Mouse (Mus musculus) stomach, embryonic 14.5 days (tissue): ENCODE measurements around the gene Kcnab2. TPM values are rescaled to one million over a fixed set of nuclear protein-coding genes. Genes with fewer than 3 reads are reported as not detected.

Source experiments
- ATAC-seq: fragments of 200-750 bp; cut with Nextera tagmentation; 2 replicates; pipeline ENCODE4 v1.8.0; 2017; ENCODE audit warnings: low read depth, moderate TSS enrichment; ENCODE audit not compliant: insufficient number of reproducible peaks, insufficient read depth, low FRiP score
- H3K27ac ChIP-seq: fragments of 300-500 bp; sonication (generic); 2 replicates; pipeline ENCODE4 v1.5.1; 2014; ENCODE audit warnings: mild to moderate bottlenecking, low read length, moderate library complexity, mixed read lengths
- H3K27me3 ChIP-seq: fragments of 300-500 bp; sonication (generic); 2 replicates; pipeline ENCODE4 v1.6.1; 2014; ENCODE audit warnings: low read length, control low read depth, mixed read lengths; ENCODE audit not compliant: control insufficient read depth, insufficient read depth
- H3K36me3 ChIP-seq: fragments of 300-500 bp; sonication (generic); 2 replicates; pipeline ENCODE4 v1.6.1; 2014; ENCODE audit warnings: mild to moderate bottlenecking, control low read depth, low read length, moderate library complexity, mixed read lengths; ENCODE audit not compliant: control insufficient read depth, insufficient read depth
- H3K4me1 ChIP-seq: fragments of 300-500 bp; sonication (generic); 2 replicates; pipeline ENCODE4 v1.6.1; 2014; ENCODE audit warnings: low read length, control low read depth, mixed read lengths; ENCODE audit not compliant: control insufficient read depth, insufficient read depth
- H3K4me2 ChIP-seq: fragments of 300-500 bp; sonication (generic); replicated peaks from 2 replicates; pipeline ENCODE4 v1.6.1; 2014; ENCODE audit warnings: low read depth, low read length, control low read depth
- H3K4me3 ChIP-seq: fragments of 300-500 bp; sonication (generic); 2 replicates; pipeline ENCODE4 v1.5.1; 2014; ENCODE audit warnings: low read depth, low read length, control low read depth
- H3K9ac ChIP-seq: fragments of 300-500 bp; sonication (generic); replicated peaks from 2 replicates; pipeline ENCODE4 v1.6.1; 2014; ENCODE audit warnings: low read depth, mild to moderate bottlenecking, control low read depth, low read length, moderate library complexity, mixed read lengths
- H3K9me3 ChIP-seq: fragments of 300-500 bp; sonication (generic); 2 replicates; pipeline ENCODE4 v1.6.1; 2016; ENCODE audit warnings: low read depth, low read length, control low read depth; ENCODE audit not compliant: control insufficient read depth
- WGBS: fragments of 180-500 bp; shearing (Covaris S2); extraction: QIAGEN DNeasy Blood & Tissue Kit; methylation state at CpG from one replicate; pipeline ENCODE4 v1.1.7; 2014; 5-methylcytosine and 5-hydroxymethylcytosine counted together
- polyA plus RNA-seq: library from polyadenylated mRNA; unstranded; fragments of >200 nt; fragmentation: Nextera tagmentation; extraction: Ambion mirVana; gene quantifications from 2 replicates; pipeline ENCODE4 v1.2.1, GENCODE M21; 2014

The Kcnab2 gene
- polyA plus RNA-seq, 1 experiment from 2014 or later, result 4.1 TPM

DNA sequence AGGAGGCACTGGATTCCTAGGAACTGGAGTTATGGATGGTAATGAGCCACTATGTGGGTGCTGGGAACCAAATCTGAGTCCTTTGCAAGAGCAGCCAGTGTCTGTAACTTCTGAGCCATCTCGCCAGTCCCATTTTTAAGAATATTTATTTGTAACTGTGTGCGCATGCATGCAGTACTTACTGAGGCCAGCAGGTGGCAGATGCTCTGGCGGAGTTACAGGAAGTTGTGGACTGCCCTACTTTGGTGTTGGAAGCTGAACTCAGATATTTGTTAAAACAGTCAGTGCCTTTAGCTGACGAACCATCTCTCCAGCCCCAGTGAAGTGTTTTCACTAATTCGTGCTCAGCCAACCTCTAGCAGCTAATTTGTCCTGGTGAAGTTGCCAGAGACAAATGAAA lies 52.7 kb downstream of the Kcnab2 start:
- no peak overlapping the region for H3K9ac ChIP-seq
- no peaks in the 10 kb centered on the region for H3K4me1 ChIP-seq
- H3K36me3 ChIP-seq, result no peaks in the 10 kb centered on the region
- no peak overlapping the region for H3K27ac ChIP-seq
- no peak for ATAC-seq
- no peak overlapping the region for H3K4me3 ChIP-seq
- no peaks in the 10 kb centered on the region for H3K27me3 ChIP-seq
- WGBS, result 65% methylated on average over 5 of the region's 5 CpGs
- H3K4me2 ChIP-seq, result no peak overlapping the region
- no peaks in the 10 kb centered on the region for H3K9me3 ChIP-seq

DNA sequence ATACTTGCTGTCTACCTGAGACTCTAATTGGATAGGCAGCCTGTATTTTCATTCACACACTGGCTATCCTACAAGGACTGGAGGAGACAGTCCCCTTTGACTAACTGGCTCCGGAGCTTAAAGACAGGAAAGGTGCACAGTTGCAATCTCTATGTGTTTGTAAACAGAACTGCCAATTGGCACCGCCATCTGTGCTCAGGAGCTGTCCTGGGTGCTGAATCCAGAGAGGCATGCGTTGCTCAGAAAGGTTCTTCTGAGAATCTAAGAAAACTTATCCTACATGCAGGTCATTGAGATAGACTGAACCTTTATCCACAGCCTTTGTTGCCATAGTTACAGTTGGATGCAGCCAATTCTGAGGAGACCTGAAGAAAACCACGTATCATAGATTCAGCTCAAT lies 53.3 kb downstream of the Kcnab2 start:
- Histone ChIP-seq H3K4me2 (no peak overlapping the region), H3K36me3 (no peaks in the 10 kb centered on the region), H3K4me1 (no peaks in the 10 kb centered on the region), H3K27ac (no peak overlapping the region), H3K4me3 (no peak overlapping the region), H3K9me3 (no peaks in the 10 kb centered on the region), H3K27me3 (no peaks in the 10 kb centered on the region), H3K9ac (no peak overlapping the region)
- 31% methylated on average over 4 of the region's 4 CpGs for WGBS
- no peak for ATAC-seq

- ATAC-seq, result no peak
- no peak overlapping the region for H3K4me2 ChIP-seq
- H3K36me3 ChIP-seq, result no peaks in the 10 kb centered on the region
- no peaks in the 10 kb centered on the region for H3K4me1 ChIP-seq
- WGBS, result 86% methylated on average over 6 of the region's 6 CpGs
- H3K9me3 ChIP-seq, result no peaks in the 10 kb centered on the region
- no peak overlapping the region for H3K4me3 ChIP-seq
- no peak overlapping the region for H3K9ac ChIP-seq
- H3K27me3 ChIP-seq, result no peaks in the 10 kb centered on the region
- no peak overlapping the region for H3K27ac ChIP-seq
Measured at GRCm38 (mm10) chr4:152423576-152423975, 54.1 kb downstream of the Kcnab2 start.

GRCm38 (mm10) chr4:152418229-152419060 lies 59.2 kb downstream of the Kcnab2 start:
- Histone ChIP-seq H3K9ac (no peak overlapping the region), H3K27ac (no peak overlapping the region), H3K4me2 (no peak overlapping the region), H3K4me3 (no peak overlapping the region), H3K4me1 (no peaks in the 10 kb centered on the region), H3K9me3 (no peaks in the 10 kb centered on the region), H3K36me3 (no peaks in the 10 kb centered on the region), H3K27me3 (no peaks in the 10 kb centered on the region)
- no peak for ATAC-seq
- WGBS, result 36% methylated on average over 28 of the region's 28 CpGs

DNA sequence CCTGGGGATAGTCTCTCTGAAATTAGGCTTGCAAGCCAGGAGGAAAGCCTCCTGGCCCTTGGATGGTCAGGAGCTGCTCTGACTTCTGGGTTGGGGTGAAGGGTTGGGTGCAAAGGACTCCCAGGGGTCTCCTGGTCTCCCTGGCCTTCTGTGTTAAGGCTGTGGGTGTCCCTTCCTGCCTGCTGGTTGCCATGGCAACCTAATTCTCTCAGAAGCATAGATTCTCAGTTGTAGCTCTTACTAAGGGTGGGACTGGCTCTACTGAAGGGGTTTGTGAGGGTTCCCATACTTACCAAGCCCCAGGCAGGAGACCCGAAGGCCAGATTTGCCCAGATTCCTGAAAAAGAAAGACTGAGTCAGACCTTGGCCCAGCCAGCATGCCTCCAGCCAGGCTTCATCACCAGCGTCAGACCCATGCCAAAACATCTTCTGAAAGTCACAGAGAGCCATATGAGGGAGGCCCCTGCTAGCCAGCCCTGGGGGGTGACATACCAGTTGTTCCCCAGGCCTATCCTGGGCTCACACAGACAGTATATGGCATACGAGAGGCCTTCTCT lies 65.1 kb downstream of the Kcnab2 start:
- Histone ChIP-seq H3K9ac (no peak overlapping the region), H3K27me3 (no peaks in the 10 kb centered on the region), H3K27ac (no peak overlapping the region), H3K4me1 (no peaks in the 10 kb centered on the region), H3K9me3 (no peaks in the 10 kb centered on the region), H3K36me3 (no peaks in the 10 kb centered on the region), H3K4me3 (no peak overlapping the region), H3K4me2 (no peak overlapping the region)
- no peak for ATAC-seq
- WGBS, result 75% methylated on average over 3 of the region's 3 CpGs

GRCm38 (mm10) chr4:152410961-152411360 lies 66.7 kb downstream of the Kcnab2 start:
- Histone ChIP-seq H3K27me3 (no peaks in the 10 kb centered on the region), H3K4me2 (no peak overlapping the region), H3K4me1 (no peaks in the 10 kb centered on the region), H3K9ac (no peak overlapping the region), H3K27ac (no peak overlapping the region), H3K9me3 (no peaks in the 10 kb centered on the region), H3K4me3 (no peak overlapping the region), H3K36me3 (no peaks in the 10 kb centered on the region)
- ATAC-seq, result no peak
- 82% methylated on average over 13 of the region's 13 CpGs for WGBS

DNA sequence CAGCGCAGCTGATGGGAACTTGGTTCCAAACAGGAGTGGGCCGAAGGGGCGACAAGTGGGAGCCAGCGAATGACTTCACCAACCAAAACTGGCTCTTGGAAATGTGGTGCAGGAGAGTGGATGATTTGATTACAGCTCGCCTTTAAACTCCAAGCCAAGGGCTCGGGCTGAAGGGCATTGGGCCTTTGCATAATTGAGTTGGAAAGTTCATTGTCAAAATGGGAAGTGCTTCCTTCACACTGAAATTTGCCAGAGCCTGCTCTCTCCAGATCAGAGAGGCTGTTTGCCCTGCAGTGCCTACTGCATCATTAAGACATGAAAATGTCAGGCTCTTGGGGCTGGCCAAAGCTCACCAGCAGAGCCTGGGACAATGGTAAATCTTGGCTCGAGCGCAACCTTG lies 71.1 kb downstream of the Kcnab2 start:
- no peak overlapping the region for H3K4me2 ChIP-seq
- ATAC-seq, result no peak
- no peak overlapping the region for H3K27ac ChIP-seq
- no peaks in the 10 kb centered on the region for H3K9me3 ChIP-seq
- H3K4me3 ChIP-seq, result no peak overlapping the region
- no peaks in the 10 kb centered on the region for H3K36me3 ChIP-seq
- 79% methylated on average over 8 of the region's 8 CpGs for WGBS
- no peak overlapping the region for H3K9ac ChIP-seq
- H3K4me1 ChIP-seq, result no peaks in the 10 kb centered on the region
- no peaks in the 10 kb centered on the region for H3K27me3 ChIP-seq

DNA sequence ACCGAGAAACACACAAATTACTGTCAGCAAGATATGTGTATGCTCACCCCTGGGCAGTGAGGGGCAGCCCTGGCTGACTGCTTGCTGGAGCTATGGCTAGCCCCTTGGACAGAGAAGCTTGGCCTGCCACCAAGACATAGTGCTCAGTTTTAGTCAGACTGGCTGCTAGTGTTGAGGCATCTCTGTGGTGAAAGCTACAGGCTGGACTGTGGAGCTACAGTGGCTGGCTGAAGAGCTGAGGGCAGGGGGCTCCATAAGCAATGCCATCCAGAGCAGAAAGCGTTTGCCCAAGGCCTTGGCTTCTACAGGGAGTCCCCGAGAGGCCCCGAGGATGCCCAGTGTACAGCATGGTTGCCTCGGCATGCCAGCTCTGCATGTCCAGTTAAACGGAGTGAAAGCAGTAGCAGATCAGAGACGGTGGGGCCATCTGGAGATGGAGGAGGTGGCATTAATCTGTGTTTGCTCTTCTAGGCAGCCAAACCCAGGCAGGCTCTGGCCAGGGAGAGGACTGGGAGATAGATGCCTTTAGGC lies 71.9 kb downstream of the Kcnab2 start:
- no peaks in the 10 kb centered on the region for H3K36me3 ChIP-seq
- H3K27ac ChIP-seq, result no peak overlapping the region
- H3K9ac ChIP-seq, result no peak overlapping the region
- no peaks in the 10 kb centered on the region for H3K27me3 ChIP-seq
- 68% methylated on average over 7 of the region's 7 CpGs for WGBS
- H3K9me3 ChIP-seq, result no peaks in the 10 kb centered on the region
- H3K4me2 ChIP-seq, result no peak overlapping the region
- no peak overlapping the region for H3K4me3 ChIP-seq
- ATAC-seq, result no peak
- no peaks in the 10 kb centered on the region for H3K4me1 ChIP-seq
